Mouse (Mus musculus) forebrain, embryonic 14.5 days (tissue): ENCODE measurements at regions not wholly inside any gene's neighbourhood (a gene's known extent, or its start where the extent isn't known, plus 50 kb on each side); places are given as distances from the start of the nearest gene placed in this dataset.
A peak's percentile ranks its signal among the peaks of the same experiment; 100 is the strongest.

Source experiments
- ATAC-seq: fragments of 200-750 bp; cut with Nextera tagmentation; 2 replicates; pipeline ENCODE4 v1.8.0; 2017; ENCODE audit warnings: mild to moderate bottlenecking, moderate library complexity
- DNase-seq: peaks from one replicate; pipeline ENCODE4 v3.0.0-alpha.2; 2015; ENCODE audit warnings: low spot score
- H3K27ac ChIP-seq: fragments of 300-500 bp; sonication (generic); 2 replicates; pipeline ENCODE4 v1.5.1; 2014; ENCODE audit warnings: low read depth, mild to moderate bottlenecking, control low read depth, low read length, moderate library complexity
- H3K27me3 ChIP-seq: fragments of 300-500 bp; sonication (generic); replicated peaks from 2 replicates; pipeline ENCODE4 v1.6.1; 2014; ENCODE audit warnings: low read length, control low read depth, mixed read lengths; ENCODE audit not compliant: control insufficient read depth, insufficient read depth
- H3K36me3 ChIP-seq: fragments of 300-500 bp; sonication (generic); 2 replicates; pipeline ENCODE4 v1.6.1; 2014; ENCODE audit warnings: low read length, control low read depth; ENCODE audit not compliant: control insufficient read depth, insufficient read depth
- H3K4me1 ChIP-seq: fragments of 300-500 bp; sonication (generic); 2 replicates; pipeline ENCODE4 v1.6.1; 2014; ENCODE audit warnings: antibody characterized with exemption, low read length, control low read depth; ENCODE audit not compliant: control insufficient read depth, insufficient read depth
- H3K4me2 ChIP-seq: fragments of 300-500 bp; sonication (generic); 2 replicates; pipeline ENCODE4 v1.6.1; 2014; ENCODE audit warnings: mild to moderate bottlenecking, control low read depth, low read length
- H3K4me3 ChIP-seq: fragments of 300-500 bp; sonication (generic); 2 replicates; pipeline ENCODE4 v1.5.1; 2014; ENCODE audit warnings: low read depth, low read length, control low read depth
- H3K9ac ChIP-seq: fragments of 300-500 bp; sonication (generic); 2 replicates; pipeline ENCODE4 v1.6.1; 2014; ENCODE audit warnings: mild to moderate bottlenecking, low read length, control low read depth, moderate library complexity
- H3K9me3 ChIP-seq: fragments of 300-500 bp; sonication (generic); replicated peaks from 2 replicates; pipeline ENCODE4 v1.6.1; 2016; ENCODE audit warnings: low read length, control low read depth, mixed read lengths; ENCODE audit not compliant: control insufficient read depth
- WGBS: fragments of 180-500 bp; shearing (Covaris S2); extraction: QIAGEN DNeasy Blood & Tissue Kit; methylation state at CpG from one replicate; pipeline ENCODE4 v1.1.7; 2014; 5-methylcytosine and 5-hydroxymethylcytosine counted together

- no peak overlapping the region for H3K4me2 ChIP-seq
- DNase-seq, result peak; percentile 21
- H3K36me3 ChIP-seq, result no peaks in the 10 kb centered on the region
- no peak overlapping the region for H3K4me3 ChIP-seq
- H3K4me1 ChIP-seq, result no peaks in the 10 kb centered on the region
- WGBS, result 34% methylated on average over 1 of the region's 1 CpGs
- no peak overlapping the region for H3K9ac ChIP-seq
- no peak overlapping the region for H3K27ac ChIP-seq
- ATAC-seq, result no peak
- H3K27me3 ChIP-seq, result no peaks in the 10 kb centered on the region
- no peaks in the 10 kb centered on the region for H3K9me3 ChIP-seq
Measured at GRCm38 (mm10) chr14:86171118-86171517, 969.9 kb downstream of the Diaph3 start.

GRCm38 (mm10) chr14:86159151-86159550, 981.9 kb downstream of the Diaph3 start:
- Histone ChIP-seq H3K27me3 (no peaks in the 10 kb centered on the region), H3K4me2 (no peak overlapping the region), H3K36me3 (no peaks in the 10 kb centered on the region), H3K9ac (no peak overlapping the region), H3K27ac (no peak overlapping the region), H3K4me1 (no peaks in the 10 kb centered on the region), H3K4me3 (no peak overlapping the region), H3K9me3 (no peaks in the 10 kb centered on the region)
- 95% methylated on average over 10 of the region's 10 CpGs for WGBS
- ATAC-seq (no peak), DNase-seq (no peak)

- no peak overlapping the region for H3K4me3 ChIP-seq
- no peaks in the 10 kb centered on the region for H3K36me3 ChIP-seq
- H3K27ac ChIP-seq, result no peak overlapping the region
- no peaks in the 10 kb centered on the region for H3K27me3 ChIP-seq
- no peak for DNase-seq
- no peak overlapping the region for H3K4me2 ChIP-seq
- H3K4me1 ChIP-seq, result no peaks in the 10 kb centered on the region
- ATAC-seq, result no peak
- 88% methylated on average over 3 of the region's 3 CpGs for WGBS
- no peaks in the 10 kb centered on the region for H3K9me3 ChIP-seq
- no peak overlapping the region for H3K9ac ChIP-seq
Measured at GRCm38 (mm10) chr14:86154688-86155087, 986.3 kb downstream of the Diaph3 start.

- 100% methylated on average over 1 of the region's 1 CpGs for WGBS
- no peak for DNase-seq
Measured at GRCm38 (mm10) chr14:86151276-86151675, 989.8 kb downstream of the Diaph3 start.

GRCm38 (mm10) chr14:86150329-86150866, 990.6 kb downstream of the Diaph3 start:
- no peaks in the 10 kb centered on the region for H3K9me3 ChIP-seq
- no peaks in the 10 kb centered on the region for H3K27me3 ChIP-seq
- no peak overlapping the region for H3K27ac ChIP-seq
- no peak overlapping the region for H3K9ac ChIP-seq
- no peak overlapping the region for H3K4me2 ChIP-seq
- ATAC-seq (no peak), DNase-seq (no peak)
- no peak overlapping the region for H3K4me3 ChIP-seq
- H3K36me3 ChIP-seq, result no peaks in the 10 kb centered on the region
- 98% methylated on average over 3 of the region's 3 CpGs for WGBS
- no peaks in the 10 kb centered on the region for H3K4me1 ChIP-seq

More at GRCm38 (mm10) chr14:86151276-86151675, 989.8 kb downstream of the Diaph3 start:
- H3K9ac ChIP-seq, result no peak overlapping the region
- ATAC-seq, result no peak
- no peaks in the 10 kb centered on the region for H3K4me1 ChIP-seq
- H3K4me3 ChIP-seq, result no peak overlapping the region
- H3K27me3 ChIP-seq, result no peaks in the 10 kb centered on the region
- H3K9me3 ChIP-seq, result no peaks in the 10 kb centered on the region
- H3K36me3 ChIP-seq, result no peaks in the 10 kb centered on the region
- H3K27ac ChIP-seq, result no peak overlapping the region
- no peak overlapping the region for H3K4me2 ChIP-seq

- WGBS, result 46% methylated on average over 4 of the region's 4 CpGs
- no peak for ATAC-seq
Measured at GRCm38 (mm10) chr14:86115254-86116057, 1025.6 kb downstream of the Diaph3 start.

GRCm38 (mm10) chr14:86101497-86101896, 1039.5 kb downstream of the Diaph3 start:
- Histone ChIP-seq H3K9me3 (no peaks in the 10 kb centered on the region), H3K27me3 (no peaks in the 10 kb centered on the region), H3K36me3 (no peaks in the 10 kb centered on the region), H3K9ac (no peak overlapping the region), H3K4me1 (no peaks in the 10 kb centered on the region), H3K4me3 (no peak overlapping the region), H3K27ac (no peak overlapping the region), H3K4me2 (no peak overlapping the region)
- 89% methylated on average over 1 of the region's 1 CpGs for WGBS
- ATAC-seq (no peak), DNase-seq (no peak)

More at GRCm38 (mm10) chr14:86115254-86116057, 1025.6 kb downstream of the Diaph3 start:
- H3K9ac ChIP-seq, result no peak overlapping the region
- H3K4me1 ChIP-seq, result no peaks in the 10 kb centered on the region
- no peak overlapping the region for H3K4me2 ChIP-seq
- peak; percentile 10 for DNase-seq
- H3K4me3 ChIP-seq, result no peak overlapping the region
- no peaks in the 10 kb centered on the region for H3K27me3 ChIP-seq
- H3K27ac ChIP-seq, result no peak overlapping the region
- H3K36me3 ChIP-seq, result no peaks in the 10 kb centered on the region
- H3K9me3 ChIP-seq, result no peaks in the 10 kb centered on the region

GRCm38 (mm10) chr14:86070313-86071100, 1070.5 kb downstream of the Diaph3 start:
- WGBS, result 66% methylated on average over 6 of the region's 6 CpGs
- Histone ChIP-seq H3K27me3 (no peaks in the 10 kb centered on the region), H3K9ac (no peak overlapping the region), H3K9me3 (no peaks in the 10 kb centered on the region), H3K4me1 (no peaks in the 10 kb centered on the region), H3K27ac (no peak overlapping the region), H3K4me3 (no peak overlapping the region), H3K36me3 (no peaks in the 10 kb centered on the region), H3K4me2 (no peak overlapping the region)
- DNase-seq, result no peak
- no peak for ATAC-seq

GRCm38 (mm10) chr14:86069329-86069728, 1071.7 kb downstream of the Diaph3 start:
- H3K9me3 ChIP-seq, result no peaks in the 10 kb centered on the region
- no peak overlapping the region for H3K4me3 ChIP-seq
- H3K36me3 ChIP-seq, result no peaks in the 10 kb centered on the region
- no peak overlapping the region for H3K27ac ChIP-seq
- WGBS, result 60% methylated on average over 1 of the region's 1 CpGs
- ATAC-seq (no peak), DNase-seq (no peak)
- no peaks in the 10 kb centered on the region for H3K4me1 ChIP-seq
- H3K9ac ChIP-seq, result no peak overlapping the region
- H3K27me3 ChIP-seq, result no peaks in the 10 kb centered on the region
- H3K4me2 ChIP-seq, result no peak overlapping the region
